Mouse (Mus musculus) C2C12 (cell line): ENCODE results near the gene Smarcal1.

Experiments used
- CEBPB ChIP-seq: IDR thresholded peaks from one replicate; pipeline ENCODE4 v1.6.1; 2011; ENCODE audit warnings: low read depth, mild to moderate bottlenecking, control low read depth, moderate library complexity
- CTCF ChIP-seq: IDR thresholded peaks from one replicate; pipeline ENCODE4 v1.5.1; 2011; ENCODE audit not compliant: control insufficient read depth, insufficient read depth, insufficient read length
- FOSL1 ChIP-seq: IDR thresholded peaks from one replicate; pipeline ENCODE4 v1.8.0; 2011; ENCODE audit warnings: mild to moderate bottlenecking, low read length; ENCODE audit not compliant: poor library complexity, insufficient read depth, severe bottlenecking
- MAX ChIP-seq: IDR thresholded peaks from one replicate; pipeline ENCODE4 v1.6.1; 2011; ENCODE audit warnings: mild to moderate bottlenecking, control low read depth
- MYOG ChIP-seq: IDR thresholded peaks from one replicate; pipeline ENCODE4 v1.6.1; 2011; ENCODE audit not compliant: control insufficient read depth, insufficient read length; ENCODE audit errors: extremely low read depth
- USF1 ChIP-seq: IDR thresholded peaks from one replicate; pipeline ENCODE4 v1.6.1; 2011; ENCODE audit warnings: low read depth, mild to moderate bottlenecking, control low read depth, moderate library complexity

DNA sequence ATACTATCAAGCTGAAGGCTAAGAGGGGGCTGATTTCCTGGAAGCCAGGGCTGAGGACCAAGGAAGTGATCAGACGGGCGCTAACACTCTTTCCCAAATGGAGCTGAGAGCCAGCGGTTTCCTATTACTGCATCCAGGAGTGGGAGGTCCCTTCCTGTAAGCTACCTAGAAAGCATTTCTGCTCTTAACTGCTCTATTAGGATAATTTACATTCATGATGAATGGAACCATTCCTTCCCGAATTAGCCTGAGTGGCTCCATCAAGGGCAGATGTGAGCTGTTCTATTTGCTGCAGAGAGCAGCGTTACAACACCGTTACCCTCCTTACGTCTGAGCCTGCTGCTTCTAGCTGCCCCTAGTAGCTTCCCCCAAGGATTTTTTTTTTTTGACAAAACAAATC lies 9.0 kb upstream of the Smarcal1 start:
- TF ChIP-seq MAX (no peak), CTCF (no peak), CEBPB (no peak), MYOG (no peak), FOSL1 (no peak), USF1 (no peak)
